Mouse (Mus musculus) liver, embryonic 11.5 days (tissue): ENCODE measurements around the gene Cirbp. TPM values are rescaled to one million over a fixed set of nuclear protein-coding genes. Genes with fewer than 3 reads are reported as not detected.
A peak's percentile ranks its signal among the peaks of the same experiment; 100 is the strongest.

Experiments used
- ATAC-seq: fragments of 200-750 bp; cut with Nextera tagmentation; replicated peaks from 2 replicates; pipeline ENCODE4 v1.8.0; 2017; ENCODE audit warnings: moderate number of reproducible peaks, mild to moderate bottlenecking, moderate TSS enrichment, moderate library complexity; ENCODE audit not compliant: low FRiP score
- DNase-seq: peaks from one replicate; pipeline ENCODE4 v3.0.0-alpha.2; 2017; ENCODE audit warnings: low spot score
- H3K27ac ChIP-seq: fragments of 300-500 bp; sonication (generic); 2 replicates; pipeline ENCODE4 v1.5.1; 2014; ENCODE audit warnings: mild to moderate bottlenecking, low read depth, low read length, control low read depth
- H3K27me3 ChIP-seq: fragments of 300-500 bp; sonication (generic); replicated peaks from 2 replicates; pipeline ENCODE4 v1.6.1; 2014; ENCODE audit warnings: low read length, mixed read lengths; ENCODE audit not compliant: control insufficient read depth, insufficient read depth
- H3K36me3 ChIP-seq: fragments of 300-500 bp; sonication (generic); 2 replicates; pipeline ENCODE4 v1.6.1; 2014; ENCODE audit warnings: mild to moderate bottlenecking, low read length, moderate library complexity, mixed read lengths; ENCODE audit not compliant: control insufficient read depth, insufficient read depth
- H3K4me1 ChIP-seq: fragments of 300-500 bp; sonication (generic); replicated peaks from 2 replicates; pipeline ENCODE4 v1.6.1; 2014; ENCODE audit warnings: low read length, mixed read lengths; ENCODE audit not compliant: control insufficient read depth, insufficient read depth
- H3K4me2 ChIP-seq: fragments of 300-500 bp; sonication (generic); 2 replicates; pipeline ENCODE4 v1.6.1; 2014; ENCODE audit warnings: mild to moderate bottlenecking, control low read depth, moderate library complexity
- H3K4me3 ChIP-seq: fragments of 300-500 bp; sonication (generic); 2 replicates; pipeline ENCODE4 v1.5.1; 2014; ENCODE audit warnings: low read depth, low read length, control low read depth
- H3K9ac ChIP-seq: fragments of 300-500 bp; sonication (generic); 2 replicates; pipeline ENCODE4 v1.6.1; 2014; ENCODE audit warnings: low read depth, low read length, control low read depth
- H3K9me3 ChIP-seq: fragments of 300-500 bp; sonication (generic); 2 replicates; pipeline ENCODE4 v1.6.1; 2016; ENCODE audit warnings: low read length, inconsistent platforms, mixed read lengths; ENCODE audit not compliant: control insufficient read depth
- WGBS: fragments of 180-500 bp; shearing (Covaris S2); extraction: QIAGEN DNeasy Blood & Tissue Kit; methylation state at CpG from one replicate; pipeline ENCODE4 v1.1.7; 2014; 5-methylcytosine and 5-hydroxymethylcytosine counted together
- polyA plus RNA-seq: library from polyadenylated mRNA; unstranded; fragments of >200 nt; fragmentation: Nextera tagmentation; extraction: Ambion mirVana; gene quantifications from 2 replicates; pipeline ENCODE4 v1.2.1, GENCODE M21; 2014

Cirbp gene
- polyA plus RNA-seq, 1 experiment from 2014 or later, result 25.1 TPM

- Histone ChIP-seq H3K36me3 (peaks cover 36% of the 10 kb centered on the region), H3K4me2 (peak overlapping the region; percentile 79), H3K9ac (peak overlapping the region; percentile 49), H3K27ac (peak overlapping the region; percentile 99), H3K4me1 (peaks cover 52% of the 10 kb centered on the region), H3K27me3 (no peaks in the 10 kb centered on the region), H3K9me3 (no peaks in the 10 kb centered on the region), H3K4me3 (peak overlapping the region; percentile 91)
- ATAC-seq (no peak), DNase-seq (no peak)
- WGBS, result 70% methylated on average over 4 of the region's 4 CpGs
Observed at GRCm38 (mm10) chr10:80146568-80147011, 19.2 kb upstream of the Cirbp start.

DNA sequence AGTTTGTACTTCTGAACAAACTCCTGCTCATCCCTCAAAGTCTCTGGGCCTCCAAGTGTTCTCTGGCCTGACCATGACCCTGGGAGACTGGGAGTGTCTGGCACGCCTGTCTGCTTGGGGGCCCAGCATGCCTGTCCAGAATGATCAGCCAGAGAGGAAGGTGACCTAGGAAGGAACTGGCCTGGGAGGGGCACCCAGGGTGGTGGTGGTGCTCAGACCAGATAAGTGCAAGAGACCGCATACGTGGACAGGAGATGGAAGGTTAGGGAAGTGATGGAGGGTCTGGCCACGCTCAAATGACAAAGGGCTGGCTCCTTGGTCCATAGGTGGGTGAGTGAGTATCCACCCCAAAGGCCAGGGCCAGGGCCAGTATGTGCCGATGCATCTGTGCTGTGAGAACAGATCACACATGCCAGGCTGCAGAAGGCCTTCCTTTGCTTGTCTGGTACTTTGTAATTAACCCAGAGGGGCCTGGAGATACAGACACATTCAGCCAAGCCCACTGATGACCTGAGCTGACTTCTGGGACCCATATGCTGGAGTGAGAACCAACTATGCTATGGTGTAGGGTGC, 18.6 kb upstream of the Cirbp start:
- no peak for ATAC-seq
- Histone ChIP-seq H3K4me3 (peak overlapping the region; percentile 91), H3K9ac (peak overlapping the region; percentile 97; the same call in 1 of the 2 replicates), H3K9me3 (no peaks in the 10 kb centered on the region), H3K36me3 (peaks cover 40% of the 10 kb centered on the region), H3K4me1 (peaks cover 57% of the 10 kb centered on the region), H3K4me2 (peak overlapping the region; percentile 79), H3K27ac (peak overlapping the region; percentile 99), H3K27me3 (no peaks in the 10 kb centered on the region)
- whole genome bisulfite sequencing, result 45% methylated on average over 5 of the region's 5 CpGs
- DNase-seq, result no peak

DNA sequence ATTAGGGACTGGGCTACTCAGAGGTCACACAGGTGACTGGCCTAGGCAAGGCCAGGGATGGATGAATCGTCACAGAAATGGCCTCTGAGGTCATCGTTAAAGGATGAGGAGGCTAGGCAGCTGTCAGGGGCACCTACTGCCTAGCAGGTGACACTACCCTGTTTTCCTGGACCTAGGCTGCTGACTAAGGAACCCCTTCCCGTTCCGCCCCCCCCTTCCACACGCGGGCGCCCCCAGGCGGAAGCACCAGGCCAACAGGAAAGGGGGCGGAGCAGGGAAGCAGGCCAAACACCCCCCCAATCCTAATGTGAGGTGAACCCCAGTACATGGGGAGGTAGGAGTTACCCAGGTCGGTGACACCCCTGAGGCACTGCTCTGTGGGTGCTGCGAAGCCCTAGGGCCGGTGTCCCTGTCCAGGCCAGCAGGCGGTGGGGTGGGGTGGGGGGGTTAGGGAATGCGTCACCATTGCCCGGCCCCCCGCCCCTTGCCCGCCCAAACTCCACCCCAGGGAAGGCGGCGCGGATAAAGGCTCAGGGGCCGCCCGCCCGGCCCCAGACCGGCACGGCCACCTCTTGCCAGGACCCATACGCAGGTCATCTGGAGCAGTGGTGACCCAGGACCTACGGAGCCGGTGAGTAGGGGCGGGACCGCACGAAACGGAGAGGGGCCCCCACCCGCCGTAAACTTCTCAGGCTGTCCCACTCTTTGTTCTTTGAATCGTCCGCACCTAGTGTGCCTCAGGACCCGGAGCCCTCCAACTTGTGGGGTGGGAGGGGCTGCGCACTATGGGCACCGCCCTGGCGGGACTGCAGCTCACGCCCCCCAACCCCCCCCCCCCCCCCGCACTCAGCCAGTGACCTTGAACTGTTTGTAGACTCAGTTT, 17.8 kb upstream of the Cirbp start, which contains the start of gene Midn:
TSS of gene Midn (plus strand) at position 554 of the 883 bp plus-strand sequence.
- WGBS, result under 1% methylated on average over 41 of the region's 42 CpGs
- Histone ChIP-seq H3K4me1 (peaks cover 61% of the 10 kb centered on the region), H3K4me3 (peak within 1 kb of the TSS; percentile 91), H3K4me2 (peak within 1 kb of the TSS; percentile 79), H3K27me3 (no peaks in the 10 kb centered on the region), H3K9me3 (no peaks in the 10 kb centered on the region), H3K9ac (peak within 1 kb of the TSS; percentile 97), H3K27ac (peak within 1 kb of the TSS; percentile 99), H3K36me3 (peaks cover 47% of the 10 kb centered on the region)
- ATAC-seq (peak; percentile 44), DNase-seq (peak; percentile 84)

DNA sequence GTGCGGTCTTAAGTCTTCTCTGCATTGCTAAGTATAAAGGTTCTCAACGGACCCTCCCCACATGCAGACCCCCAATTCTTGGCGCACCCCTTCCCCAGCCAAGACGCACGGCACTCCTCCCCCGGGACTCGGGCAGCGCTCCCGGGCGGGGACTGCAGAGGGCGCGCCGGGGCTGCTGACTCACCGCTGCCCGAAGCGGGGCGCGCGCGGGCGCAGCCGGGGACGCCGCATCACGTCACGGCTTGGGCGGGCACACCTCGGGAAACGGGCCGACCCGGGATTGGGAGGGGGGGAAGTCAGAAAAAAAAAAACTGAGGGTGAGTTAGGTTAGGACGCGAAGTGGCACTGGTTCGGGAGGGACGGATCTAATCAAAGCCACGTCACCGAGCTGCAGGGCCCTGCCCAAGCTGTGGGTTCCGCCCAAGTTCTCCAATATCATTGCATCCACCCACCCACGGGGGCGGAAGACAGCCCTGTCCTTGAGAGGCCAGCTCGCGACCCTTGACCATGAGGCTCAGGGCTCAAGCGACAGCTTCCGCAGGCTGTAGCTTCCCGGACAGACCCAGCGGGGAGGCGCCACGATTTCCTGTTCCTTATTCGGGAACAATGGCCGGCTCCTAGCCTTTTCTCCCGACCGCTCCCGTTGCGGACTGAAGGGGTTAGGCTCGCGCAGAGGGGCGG, 17.0 kb upstream of the Cirbp start:
- H3K4me2 ChIP-seq, result peak overlapping the region; percentile 79
- peak overlapping the region; percentile 99 for H3K27ac ChIP-seq
- H3K36me3 ChIP-seq, result peaks cover 48% of the 10 kb centered on the region
- no peaks in the 10 kb centered on the region for H3K9me3 ChIP-seq
- H3K9ac ChIP-seq, result peak overlapping the region; percentile 97
- ATAC-seq, result peak; percentile 53
- H3K4me1 ChIP-seq, result peaks cover 61% of the 10 kb centered on the region
- WGBS, result 1% methylated on average over 57 of the region's 57 CpGs
- H3K4me3 ChIP-seq, result peak overlapping the region; percentile 91
- no peaks in the 10 kb centered on the region for H3K27me3 ChIP-seq
- peak; percentile 98 for DNase-seq

GRCm38 (mm10) chr10:80149291-80150225, 16.2 kb upstream of the Cirbp start:
- peak; percentile 79 for ATAC-seq
- Histone ChIP-seq H3K4me3 (peak overlapping the region; percentile 91), H3K36me3 (peaks cover 49% of the 10 kb centered on the region)

DNA sequence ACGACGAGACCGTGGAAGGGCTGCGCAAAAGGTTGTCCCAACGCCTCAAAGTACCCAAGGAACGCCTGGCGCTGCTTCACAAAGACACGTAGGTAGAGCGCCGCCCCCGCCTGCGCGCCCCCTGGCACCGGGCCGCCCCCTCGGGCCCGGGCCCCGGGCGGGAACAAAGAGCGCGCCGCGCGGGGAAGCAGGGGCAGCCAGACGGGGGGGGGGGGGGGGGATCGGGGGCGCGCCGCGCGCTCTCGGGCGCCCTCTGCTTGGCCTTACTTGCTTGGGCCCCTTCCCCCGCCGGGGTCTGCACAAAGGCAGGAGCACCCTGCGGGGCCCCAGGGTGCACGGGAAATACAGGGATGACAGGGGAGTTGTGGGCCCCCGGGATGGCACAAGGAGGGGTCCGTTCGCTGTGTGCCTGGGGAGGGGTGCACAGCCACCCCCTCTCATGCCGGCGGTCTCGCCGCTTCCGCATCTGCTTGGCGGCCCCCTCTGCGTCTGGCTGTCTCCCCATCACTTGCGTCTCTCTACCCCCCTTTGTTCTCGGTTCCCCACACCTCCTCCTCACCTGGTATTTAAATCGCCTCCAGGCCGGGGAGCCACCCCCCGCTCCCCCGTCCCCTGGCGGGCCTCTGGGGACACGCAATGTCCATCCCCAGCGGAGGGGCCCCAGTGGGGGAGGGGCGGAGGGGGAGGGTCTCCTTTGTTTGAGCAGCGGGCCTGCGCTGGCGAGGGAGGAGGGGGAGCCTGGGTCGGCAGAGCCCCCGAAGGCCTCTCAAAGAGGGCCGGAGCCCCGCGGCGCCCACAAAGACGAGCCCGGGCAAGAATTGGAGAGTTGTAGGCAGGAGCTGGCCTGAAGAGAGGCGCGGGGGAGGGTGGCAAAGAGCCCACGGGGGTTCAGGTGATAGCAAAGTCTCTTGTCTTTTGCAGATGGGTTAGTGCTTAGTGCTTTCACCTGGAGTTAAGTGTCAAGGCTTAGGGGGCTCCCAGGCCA, 15.3 kb upstream of the Cirbp start:
- Histone ChIP-seq H3K27ac (peak overlapping the region; percentile 97), H3K27me3 (no peaks in the 10 kb centered on the region), H3K9ac (peak overlapping the region; percentile 97), H3K9me3 (no peaks in the 10 kb centered on the region), H3K36me3 (peaks cover 49% of the 10 kb centered on the region), H3K4me3 (peak overlapping the region; percentile 91), H3K4me1 (peaks cover 66% of the 10 kb centered on the region), H3K4me2 (peak overlapping the region; percentile 79)
- under 1% methylated on average over 39 of the region's 71 CpGs for WGBS
- DNase-seq (peak; percentile 86), ATAC-seq (no peak)

More at GRCm38 (mm10) chr10:80149291-80150225, 16.2 kb upstream of the Cirbp start:
- Histone ChIP-seq H3K4me2 (peak overlapping the region; percentile 79), H3K9ac (peak overlapping the region; percentile 97), H3K27ac (peak overlapping the region; percentile 99), H3K27me3 (no peaks in the 10 kb centered on the region), H3K9me3 (no peaks in the 10 kb centered on the region), H3K4me1 (peaks cover 64% of the 10 kb centered on the region)
- WGBS, result under 1% methylated on average over 87 of the region's 88 CpGs
- no peak for DNase-seq
